Mouse (Mus musculus) small intestine, adult 2 months (tissue): ENCODE measurements around the gene Mkrn1.

Source experiments
- CTCF ChIP-seq: fragments of 200-500 bp; IDR thresholded peaks from 2 replicates; pipeline ENCODE4 v1.5.1; 2012; ENCODE audit warnings: low read depth, mild to moderate bottlenecking, control low read depth, inconsistent platforms, low read length, moderate library complexity, mixed read lengths; ENCODE audit not compliant: insufficient replicate concordance, insufficient read length; ENCODE audit errors: extremely low read depth
- POLR2A ChIP-seq: fragments of 200-500 bp; IDR thresholded peaks from 2 replicates; pipeline ENCODE4 v1.6.1; 2012; ENCODE audit warnings: low read depth, mild to moderate bottlenecking, control low read depth, inconsistent platforms, low read length, moderate library complexity

- TF ChIP-seq POLR2A (no peak), CTCF (no peak)
Measured at GRCm38 (mm10) chr6:39395916-39396315, 24.3 kb downstream of the Mkrn1 start.
